Mouse (Mus musculus) stomach, embryonic 16.5 days (tissue): ENCODE results near the gene Itga9. TPM values are rescaled to one million over a fixed set of nuclear protein-coding genes. Genes with fewer than 3 reads are reported as not detected.

Source experiments
- ATAC-seq: fragments of 200-750 bp; cut with Nextera tagmentation; 2 replicates; pipeline ENCODE4 v1.8.0; 2017; ENCODE audit warnings: moderate number of reproducible peaks, moderate TSS enrichment; ENCODE audit not compliant: insufficient read depth, low FRiP score
- H3K27ac ChIP-seq: fragments of 300-500 bp; sonication (generic); 2 replicates; pipeline ENCODE4 v1.5.1; 2014; ENCODE audit warnings: low read length
- H3K27me3 ChIP-seq: fragments of 300-500 bp; sonication (generic); 2 replicates; pipeline ENCODE4 v1.6.1; 2014; ENCODE audit warnings: low read length, control low read depth, mixed read lengths; ENCODE audit not compliant: control insufficient read depth, insufficient read depth
- H3K36me3 ChIP-seq: fragments of 300-500 bp; sonication (generic); 2 replicates; pipeline ENCODE4 v1.6.1; 2014; ENCODE audit warnings: low read length; ENCODE audit not compliant: control insufficient read depth, insufficient read depth
- H3K4me1 ChIP-seq: fragments of 300-500 bp; sonication (generic); 2 replicates; pipeline ENCODE4 v1.6.1; 2014; ENCODE audit warnings: low read length, control low read depth, mixed read lengths; ENCODE audit not compliant: control insufficient read depth, insufficient read depth
- H3K4me2 ChIP-seq: fragments of 300-500 bp; sonication (generic); 2 replicates; pipeline ENCODE4 v1.6.1; 2014; ENCODE audit warnings: low read depth, low read length, mixed read lengths
- H3K4me3 ChIP-seq: fragments of 300-500 bp; sonication (generic); replicated peaks from 2 replicates; pipeline ENCODE4 v1.5.1; 2014; ENCODE audit warnings: mild to moderate bottlenecking, low read length
- H3K9ac ChIP-seq: fragments of 300-500 bp; sonication (generic); 2 replicates; pipeline ENCODE4 v1.6.1; 2014; ENCODE audit warnings: low read length
- H3K9me3 ChIP-seq: fragments of 300-500 bp; sonication (generic); replicated peaks from 2 replicates; pipeline ENCODE4 v1.6.1; 2016; ENCODE audit warnings: low read length, control low read depth; ENCODE audit not compliant: control insufficient read depth
- WGBS: fragments of 180-500 bp; shearing (Covaris S2); extraction: QIAGEN DNeasy Blood & Tissue Kit; methylation state at CpG from one replicate; pipeline ENCODE4 v1.1.7; 2014; 5-methylcytosine and 5-hydroxymethylcytosine counted together
- polyA plus RNA-seq: library from polyadenylated mRNA; unstranded; fragments of >200 nt; fragmentation: Nextera tagmentation; extraction: Ambion mirVana; gene quantifications from 2 replicates; pipeline ENCODE4 v1.2.1, GENCODE M21; 2015

Gene Itga9
- polyA plus RNA-seq, 1 experiment from 2014 or later = 5.5 TPM

GRCm38 (mm10) chr9:118883150-118883549 is 276.7 kb downstream of the Itga9 start:
- no peaks in the 10 kb centered on the region for H3K27me3 ChIP-seq
- no peaks in the 10 kb centered on the region for H3K4me1 ChIP-seq
- H3K36me3 ChIP-seq = no peaks in the 10 kb centered on the region
- H3K27ac ChIP-seq = no peak overlapping the region
- H3K4me2 ChIP-seq = no peak overlapping the region
- WGBS = 90% methylated on average over 7 of the region's 7 CpGs
- H3K9me3 ChIP-seq = no peaks in the 10 kb centered on the region
- no peak overlapping the region for H3K9ac ChIP-seq
- no peak for ATAC-seq
- no peak overlapping the region for H3K4me3 ChIP-seq

GRCm38 (mm10) chr9:118885785-118886184 is 279.3 kb downstream of the Itga9 start:
- Histone ChIP-seq H3K4me2 (no peak overlapping the region), H3K9me3 (no peaks in the 10 kb centered on the region), H3K36me3 (no peaks in the 10 kb centered on the region), H3K27me3 (no peaks in the 10 kb centered on the region), H3K4me1 (peaks cover 3% of the 10 kb centered on the region), H3K4me3 (no peak overlapping the region), H3K27ac (no peak overlapping the region), H3K9ac (no peak overlapping the region)
- 71% methylated on average over 6 of the region's 6 CpGs for WGBS
- ATAC-seq = no peak

- no peak for ATAC-seq
- Histone ChIP-seq H3K4me1 (peaks cover 13% of the 10 kb centered on the region), H3K27ac (no peak overlapping the region), H3K36me3 (no peaks in the 10 kb centered on the region), H3K4me3 (no peak overlapping the region), H3K4me2 (no peak overlapping the region), H3K9me3 (no peaks in the 10 kb centered on the region), H3K27me3 (no peaks in the 10 kb centered on the region), H3K9ac (no peak overlapping the region)
- WGBS = 84% methylated on average over 7 of the region's 7 CpGs
These were observed 280.7 kb downstream of the Itga9 start for GRCm38 (mm10) chr9:118887201-118887600.

- no peak overlapping the region for H3K27ac ChIP-seq
- 93% methylated on average over 8 of the region's 8 CpGs for WGBS
- no peaks in the 10 kb centered on the region for H3K9me3 ChIP-seq
- ATAC-seq = no peak
- no peak overlapping the region for H3K4me2 ChIP-seq
- H3K4me3 ChIP-seq = no peak overlapping the region
- H3K9ac ChIP-seq = no peak overlapping the region
- H3K27me3 ChIP-seq = no peaks in the 10 kb centered on the region
- no peaks in the 10 kb centered on the region for H3K36me3 ChIP-seq
- peaks cover 13% of the 10 kb centered on the region for H3K4me1 ChIP-seq
These were observed 281.2 kb downstream of the Itga9 start for GRCm38 (mm10) chr9:118887734-118888133.

- ATAC-seq = no peak
- peaks cover 13% of the 10 kb centered on the region for H3K4me1 ChIP-seq
- 72% methylated on average over 4 of the region's 4 CpGs for WGBS
- H3K27ac ChIP-seq = no peak overlapping the region
- no peak overlapping the region for H3K4me2 ChIP-seq
- no peaks in the 10 kb centered on the region for H3K27me3 ChIP-seq
- no peak overlapping the region for H3K9ac ChIP-seq
- H3K4me3 ChIP-seq = no peak overlapping the region
- no peaks in the 10 kb centered on the region for H3K36me3 ChIP-seq
- no peaks in the 10 kb centered on the region for H3K9me3 ChIP-seq
These were observed 283.7 kb downstream of the Itga9 start for GRCm38 (mm10) chr9:118890149-118890548.

GRCm38 (mm10) chr9:118890645-118891044 is 284.2 kb downstream of the Itga9 start:
- 32% methylated on average over 2 of the region's 2 CpGs for WGBS
- Histone ChIP-seq H3K4me1 (peaks cover 13% of the 10 kb centered on the region), H3K36me3 (no peaks in the 10 kb centered on the region), H3K9me3 (no peaks in the 10 kb centered on the region), H3K9ac (no peak overlapping the region), H3K27ac (peak overlapping the region; percentile 52; the same call in 1 of the 2 replicates), H3K4me3 (no peak overlapping the region), H3K4me2 (no peak overlapping the region), H3K27me3 (no peaks in the 10 kb centered on the region)
- no peak for ATAC-seq

- peak overlapping the region; percentile 52 for H3K27ac ChIP-seq
- H3K9ac ChIP-seq = no peak overlapping the region
- 72% methylated on average over 6 of the region's 6 CpGs for WGBS
- H3K9me3 ChIP-seq = no peaks in the 10 kb centered on the region
- H3K27me3 ChIP-seq = no peaks in the 10 kb centered on the region
- ATAC-seq = no peak
- H3K4me1 ChIP-seq = peaks cover 13% of the 10 kb centered on the region
- H3K36me3 ChIP-seq = no peaks in the 10 kb centered on the region
- H3K4me2 ChIP-seq = no peak overlapping the region
- H3K4me3 ChIP-seq = no peak overlapping the region
These were observed 284.6 kb downstream of the Itga9 start for GRCm38 (mm10) chr9:118891068-118891467.

- Histone ChIP-seq H3K9ac (peak overlapping the region; percentile 12; the same call in 1 of the 2 replicates), H3K4me1 (peaks cover 13% of the 10 kb centered on the region), H3K9me3 (no peaks in the 10 kb centered on the region), H3K4me2 (no peak overlapping the region), H3K4me3 (no peak overlapping the region), H3K27ac (peak overlapping the region; percentile 52), H3K36me3 (no peaks in the 10 kb centered on the region), H3K27me3 (no peaks in the 10 kb centered on the region)
- no peak for ATAC-seq
- WGBS = 47% methylated on average over 9 of the region's 9 CpGs
These were observed 285.1 kb downstream of the Itga9 start for GRCm38 (mm10) chr9:118891593-118891992.

- Histone ChIP-seq H3K36me3 (no peaks in the 10 kb centered on the region), H3K4me3 (no peak overlapping the region), H3K4me2 (no peak overlapping the region), H3K4me1 (peaks cover 16% of the 10 kb centered on the region), H3K27me3 (no peaks in the 10 kb centered on the region), H3K9me3 (no peaks in the 10 kb centered on the region), H3K9ac (no peak overlapping the region), H3K27ac (no peak overlapping the region)
- 68% methylated on average over 2 of the region's 2 CpGs for WGBS
- no peak for ATAC-seq
These were observed 288.6 kb downstream of the Itga9 start for GRCm38 (mm10) chr9:118895101-118895500.

GRCm38 (mm10) chr9:118900677-118901076 is 294.2 kb downstream of the Itga9 start:
- no peaks in the 10 kb centered on the region for H3K9me3 ChIP-seq
- ATAC-seq = no peak
- WGBS = 62% methylated on average over 2 of the region's 2 CpGs
- no peak overlapping the region for H3K27ac ChIP-seq
- no peak overlapping the region for H3K4me3 ChIP-seq
- H3K27me3 ChIP-seq = no peaks in the 10 kb centered on the region
- no peak overlapping the region for H3K4me2 ChIP-seq
- H3K36me3 ChIP-seq = no peaks in the 10 kb centered on the region
- 0 out of 2 replicates have a peak, but pooled peaks cover 3% of the 10 kb centered on the region for H3K4me1 ChIP-seq
- H3K9ac ChIP-seq = no peak overlapping the region
